Mouse (Mus musculus) heart, adult 2 months (tissue): Measurements from ENCODE around the gene Aldh8a1. TPM values are rescaled to one million over a fixed set of nuclear protein-coding genes. Genes with fewer than 3 reads are reported as not detected.

ENCODE experiments used
- DNase-seq, 2 experiments: peaks; one replicate each; pipeline ENCODE4 v3.0.0; 2021
- H3K27ac ChIP-seq: fragments of 200-600 bp; 2 replicates; pipeline ENCODE4 v1.8.1; 2022
- H3K27me3 ChIP-seq: fragments of 200-500 bp; 2 replicates; pipeline ENCODE4 v1.6.1; 2012; ENCODE audit warnings: mild to moderate bottlenecking, low read length, inconsistent platforms, mixed read lengths; ENCODE audit not compliant: control insufficient read depth, insufficient read depth
- H3K36me3 ChIP-seq: fragments of 200-500 bp; 2 replicates; pipeline ENCODE4 v1.6.1; 2012; ENCODE audit warnings: low read length, inconsistent platforms; ENCODE audit not compliant: control insufficient read depth, insufficient read depth
- H3K4me1 ChIP-seq: fragments of 200-500 bp; 2 replicates; pipeline ENCODE4 v1.6.1; 2011; ENCODE audit warnings: low read length; ENCODE audit not compliant: control insufficient read depth, insufficient read depth
- H3K4me3 ChIP-seq: fragments of 200-600 bp; 2 replicates; pipeline ENCODE4 v1.8.1; 2022
- H3K79me2 ChIP-seq: fragments of 200-500 bp; replicated peaks from 2 replicates; pipeline ENCODE4 v1.6.1; 2012; ENCODE audit warnings: mild to moderate bottlenecking, inconsistent platforms, low read length, moderate library complexity, mixed read lengths; ENCODE audit not compliant: control insufficient read depth, insufficient read depth
- H3K9ac ChIP-seq: fragments of 200-500 bp; 2 replicates; pipeline ENCODE4 v1.6.1; 2012; ENCODE audit warnings: low read depth, mild to moderate bottlenecking, control low read depth, inconsistent platforms, low read length, mixed read lengths
- CTCF ChIP-seq: fragments of 200-600 bp; IDR thresholded peaks from 2 replicates; pipeline ENCODE4 v1.8.1; 2022; ENCODE audit warnings: antibody characterized with exemption, mild to moderate bottlenecking, moderate library complexity
- EP300 ChIP-seq: fragments of 200-500 bp; IDR thresholded peaks from 2 replicates; pipeline ENCODE4 v1.6.1; 2011; ENCODE audit warnings: low read depth, low read length, control low read depth; ENCODE audit not compliant: insufficient read depth
- POLR2A ChIP-seq: fragments of 200-500 bp; IDR thresholded peaks from 2 replicates; pipeline ENCODE4 v1.6.1; 2011; ENCODE audit warnings: mild to moderate bottlenecking, low read depth, low read length, control low read depth; ENCODE audit not compliant: insufficient read depth
- WGBS: fragments of 180-500 bp; shearing (Covaris S2); methylation state at CpG from one replicate; pipeline ENCODE4 v1.1.7; 2018; 5-methylcytosine and 5-hydroxymethylcytosine counted together
- intact Hi-C: fragments of 180-260 bp; cut with DNase I; formaldehyde crosslinking; loops from one replicate; pipeline ENCODE4 v1.15.1; 2025
- polyA plus RNA-seq: library from polyadenylated mRNA; depleted of rRNA; stranded (reverse); fragments of >200 nt; gene quantifications from 2 replicates; pipeline ENCODE4 v1.2.3, GENCODE M21; 2012
- total RNA-seq, 2 experiments: library from RNA; stranded (reverse); gene quantifications; 2 replicates each; pipeline ENCODE4 v1.2.3; 2021

The Aldh8a1 gene
- total and polyA plus RNA-seq, 3 experiments, result not detected

- TF ChIP-seq EP300 (no peak), POLR2A (no peak), CTCF (no peak)
- no peak overlapping the region for H3K27ac ChIP-seq
- WGBS, result 86% methylated on average over 5 of the region's 5 CpGs
- DNase-seq, result no peak
- H3K79me2 ChIP-seq, result no peaks in the 10 kb centered on the region
- intact Hi-C loops, result no loop called here
- H3K4me3 ChIP-seq, result no peak overlapping the region
- no peaks in the 10 kb centered on the region for H3K36me3 ChIP-seq
- no peaks in the 10 kb centered on the region for H3K4me1 ChIP-seq
- no peak overlapping the region for H3K9ac ChIP-seq
- no peaks in the 10 kb centered on the region for H3K27me3 ChIP-seq
Observed at GRCm38 (mm10) chr10:21416184-21416583, 39.1 kb downstream of the Aldh8a1 start.

- Histone ChIP-seq H3K4me3 (no peak overlapping the region), H3K27me3 (no peaks in the 10 kb centered on the region), H3K9ac (no peak overlapping the region), H3K27ac (no peak overlapping the region), H3K4me1 (no peaks in the 10 kb centered on the region), H3K79me2 (no peaks in the 10 kb centered on the region), H3K36me3 (no peaks in the 10 kb centered on the region)
- 76% methylated on average over 14 of the region's 14 CpGs for WGBS
- intact Hi-C loops, result no loop called here
- TF ChIP-seq EP300 (no peak), CTCF (no peak), POLR2A (no peak)
- peak in 1 of 2 experiments; percentile 23 for DNase-seq
Observed at GRCm38 (mm10) chr10:21419188-21419587, 42.1 kb downstream of the Aldh8a1 start.

GRCm38 (mm10) chr10:21420457-21421424 lies 43.6 kb downstream of the Aldh8a1 start:
- H3K79me2 ChIP-seq, result no peaks in the 10 kb centered on the region
- no peaks in the 10 kb centered on the region for H3K27me3 ChIP-seq
- H3K4me3 ChIP-seq, result no peak overlapping the region
- H3K9ac ChIP-seq, result no peak overlapping the region
- H3K27ac ChIP-seq, result no peak overlapping the region
- WGBS, result 42% methylated on average over 24 of the region's 24 CpGs
- intact Hi-C loops, result loop anchor here (1.0 kb wide), 1 partner anchor 590 kb away; no protein-coding TSS in a partner anchor
- TF ChIP-seq CTCF (peak; percentile 67), EP300 (no peak)
- H3K36me3 ChIP-seq, result no peaks in the 10 kb centered on the region
- peak; percentile 23 to 42 for DNase-seq
- H3K4me1 ChIP-seq, result no peaks in the 10 kb centered on the region

DNA sequence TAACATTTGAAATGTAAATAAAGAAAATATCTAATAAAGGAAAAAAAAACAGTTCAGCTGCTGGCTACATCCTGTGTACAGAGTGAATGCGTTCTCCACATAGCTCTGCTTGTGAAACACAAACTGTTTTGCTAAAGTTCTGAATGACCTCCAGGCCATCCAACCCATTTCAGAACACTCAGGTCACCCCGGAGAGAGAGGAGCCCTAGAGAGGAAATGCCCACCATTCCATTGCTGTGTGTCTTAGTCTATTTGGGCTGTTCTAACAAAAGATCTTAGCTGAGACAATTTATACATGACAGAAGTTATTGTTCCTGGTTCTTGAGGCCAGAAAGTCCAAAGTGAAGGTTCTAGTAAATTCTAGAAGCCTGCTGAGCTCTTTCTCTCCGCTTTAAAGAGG lies 49.4 kb downstream of the Aldh8a1 start:
- no peaks in the 10 kb centered on the region for H3K79me2 ChIP-seq
- no peak overlapping the region for H3K4me3 ChIP-seq
- 43% methylated on average over 3 of the region's 3 CpGs for WGBS
- H3K4me1 ChIP-seq, result no peaks in the 10 kb centered on the region
- no peak overlapping the region for H3K27ac ChIP-seq
- no peak for DNase-seq
- intact Hi-C loops, result no loop called here
- TF ChIP-seq CTCF, result no peak
- TF ChIP-seq POLR2A, result no peak
- TF ChIP-seq EP300, result no peak
- H3K36me3 ChIP-seq, result no peaks in the 10 kb centered on the region
- H3K27me3 ChIP-seq, result no peaks in the 10 kb centered on the region
- H3K9ac ChIP-seq, result no peak overlapping the region

- intact Hi-C loops, result no loop called here
- no peaks in the 10 kb centered on the region for H3K4me1 ChIP-seq
- H3K79me2 ChIP-seq, result no peaks in the 10 kb centered on the region
- no peak overlapping the region for H3K9ac ChIP-seq
- H3K27me3 ChIP-seq, result no peaks in the 10 kb centered on the region
- no peak overlapping the region for H3K4me3 ChIP-seq
- 75% methylated on average over 6 of the region's 6 CpGs for WGBS
- H3K27ac ChIP-seq, result no peak overlapping the region
- no peaks in the 10 kb centered on the region for H3K36me3 ChIP-seq
- TF ChIP-seq POLR2A (no peak), CTCF (no peak), EP300 (no peak)
- DNase-seq, result no peak
Observed at GRCm38 (mm10) chr10:21427996-21428395, 50.9 kb downstream of the Aldh8a1 start.

- Histone ChIP-seq H3K4me3 (no peak overlapping the region), H3K79me2 (no peaks in the 10 kb centered on the region), H3K36me3 (no peaks in the 10 kb centered on the region), H3K27me3 (no peaks in the 10 kb centered on the region), H3K9ac (no peak overlapping the region), H3K27ac (no peak overlapping the region), H3K4me1 (no peaks in the 10 kb centered on the region)
- no peak for TF ChIP-seq CTCF
- no peak for TF ChIP-seq EP300
- TF ChIP-seq POLR2A, result no peak
- intact Hi-C loops, result no loop called here
- no peak for DNase-seq
- 87% methylated on average over 1 of the region's 1 CpGs for WGBS
Observed at GRCm38 (mm10) chr10:21439268-21439667, 62.2 kb downstream of the Aldh8a1 start.
